Mouse (Mus musculus) neutrophil, adult 83 days (primary cell): ENCODE measurements around the gene Gstm3. TPM values are rescaled to one million over a fixed set of nuclear protein-coding genes. Genes with fewer than 3 reads are reported as not detected.

Source experiments
- total RNA-seq, 2 experiments: library from RNA; stranded (reverse); gene quantifications; one replicate each; pipeline ENCODE4 v1.2.4; 2023

The Gstm3 gene
- not detected for total RNA-seq

GRCm38 (mm10) chr3:107968724-107969395, at the start of gene Gstm3:
TSS of gene Gstm3 (minus strand) at chr3:107969283.

GRCm38 (mm10) chr3:108017473-108018189, 48.5 kb upstream of the Gstm3 start, which contains the start of gene Gstm1:
TSS of gene Gstm1 (minus strand) at chr3:108017973.

GRCm38 (mm10) chr3:107986041-107986562, 17.0 kb upstream of the Gstm3 start, which contains the start of gene Gstm2:
TSS of gene Gstm2 (minus strand) at chr3:107986453.

GRCm38 (mm10) chr3:107943239-107943990, 25.7 kb downstream of the Gstm3 start, which contains the start of gene Gstm6:
TSS of gene Gstm6 (minus strand) at chr3:107943749.

GRCm38 (mm10) chr3:107931670-107932069, 37.4 kb downstream of the Gstm3 start, which contains the start of gene Gstm7:
TSS of gene Gstm7 (minus strand) at chr3:107931817.

Other genes starting within 250 kb of the Gstm3 start
- gene Csf1, start 208.8 kb downstream of the Gstm3 start, total RNA-seq, result 10 to 100 TPM; 40.3 to 46.8 TPM
- gene Eps8l3, start 92.1 kb downstream of the Gstm3 start, total RNA-seq, result not detected
- 10 to 100 TPM in 1 of 2 experiments, 1 to 10 TPM in 1; 7.3 to 11.6 TPM for gene Gstm5, start 73.5 kb downstream of the Gstm3 start, total RNA-seq
- gene Gstm7, start 37.5 kb downstream of the Gstm3 start, total RNA-seq, result 1 to 10 TPM; 1.3 to 1.7 TPM
- gene Gstm6, start 25.5 kb downstream of the Gstm3 start, total RNA-seq, result not detected
- gene Gstm2, start 17.2 kb upstream of the Gstm3 start, total RNA-seq, result under 1 TPM in 1 of 2 experiments, not detected in 1; 0.57 TPM
- gene Gstm1, start 48.7 kb upstream of the Gstm3 start, total RNA-seq, result 100 to 1,000 TPM; 120 to 123 TPM
- gene Gstm4, start 75.6 kb upstream of the Gstm3 start, total RNA-seq, result 1 to 10 TPM; 4.4 to 5.2 TPM
- 10 to 100 TPM; 52.3 to 63.7 TPM for gene Ampd2, start 117.4 kb upstream of the Gstm3 start, total RNA-seq
- gene Gnat2, start 123.5 kb upstream of the Gstm3 start, total RNA-seq, result under 1 TPM in 1 of 2 experiments, not detected in 1; 0.50 TPM
- gene Gnai3, start 176.9 kb upstream of the Gstm3 start, total RNA-seq, result 100 to 1,000 TPM; 103 to 111 TPM
- not detected for gene Gpr61, start 185.6 kb upstream of the Gstm3 start, total RNA-seq
- 1 to 10 TPM in 1 of 2 experiments, under 1 TPM in 1; 0.88 to 1.2 TPM for gene Amigo1, start 217.1 kb upstream of the Gstm3 start, total RNA-seq
- 10 to 100 TPM; 22.3 to 26.6 TPM for gene Cyb561d1, start 231.9 kb upstream of the Gstm3 start, total RNA-seq
- gene Atxn7l2, start 241.7 kb upstream of the Gstm3 start, total RNA-seq, result 1 to 10 TPM; 8.2 to 9.6 TPM